In genomic region chr16:8667814-8668213, GRCm38 (mm10) we compare ENCODE assay signal across 10 mouse cellular contexts. TPM values are rescaled to one million over a fixed set of nuclear protein-coding genes. Genes with fewer than 3 reads are reported as not detected.
DNase-seq lines count a peak whose midpoint lies in the region; ATAC-seq and TF ChIP-seq lines count a peak whose summit lies in the region.
"Had no signal": no experiment of that assay in that cellular context is flagged by ENCODE, and none has a peak within 500 bp of the region (broad histone marks: within the 10 kb centered on the region; RNA-seq: fewer than 3 reads in every experiment).

No protein-coding gene starts in this region.

- no peak for ATAC-seq in hindbrain, embryonic 16.5 days
- no peak for ATAC-seq in heart, embryonic 11.5 days (replicated peaks; ENCODE audit: insufficient number of reproducible peaks, low FRiP score, low TSS enrichment)
- no peak for ATAC-seq in liver, embryonic 15.5 days (ENCODE audit: insufficient read depth)

- H3K27ac ChIP-seq in hindbrain, embryonic 10.5 days = peak overlapping the region; percentile 59
- H3K27ac ChIP-seq in hindbrain, embryonic 16.5 days (ENCODE audit: low read depth, low read length) = no peak overlapping the region
- H3K27ac ChIP-seq in heart, embryonic 11.5 days (ENCODE audit: low read depth, low read length) = 0 out of 2 replicates have a peak overlapping the region, but pooled peaks have one; percentile 17
- peak overlapping the region; percentile 38; the same call in 1 of the 2 replicates for H3K27ac ChIP-seq in liver, embryonic 15.5 days (replicated peaks)

- no peak for TF ChIP-seq CTCF in E14TG2a.4 (conservative IDR thresholded peaks at IDR 0.05; ENCODE audit: low read length)

- H3K4me3 ChIP-seq in hindbrain, embryonic 10.5 days = peak overlapping the region; percentile 13; the same call in 1 of the 2 replicates
- no peak overlapping the region for H3K4me3 ChIP-seq in hindbrain, embryonic 16.5 days (ENCODE audit: low read length)
- H3K4me3 ChIP-seq in E14TG2a.4 (replicated peaks; ENCODE audit: low read length) = peak overlapping the region; percentile 54
- no peak overlapping the region for H3K4me3 ChIP-seq in heart, embryonic 11.5 days (ENCODE audit: low read depth, low read length)
- H3K4me3 ChIP-seq in liver, embryonic 15.5 days (replicated peaks) = peak overlapping the region; percentile 7; the same call in 1 of the 2 replicates

- H3K4me1 ChIP-seq in hindbrain, embryonic 10.5 days (replicated peaks) = peaks cover 76% of the 10 kb centered on the region
- H3K4me1 ChIP-seq in hindbrain, embryonic 16.5 days (ENCODE audit: control insufficient read depth, insufficient read depth, low read depth, low read length) = peaks cover 43% of the 10 kb centered on the region
- peaks cover 89% of the 10 kb centered on the region for H3K4me1 ChIP-seq in E14TG2a.4 (replicated peaks; ENCODE audit: low read depth, low read length)
- peaks cover 55% of the 10 kb centered on the region for H3K4me1 ChIP-seq in heart, embryonic 11.5 days (ENCODE audit: control insufficient read depth, insufficient read depth, low read length)
- H3K4me1 ChIP-seq in liver, embryonic 15.5 days (replicated peaks) = peaks cover 93% of the 10 kb centered on the region

- WGBS in hindbrain, embryonic 10.5 days = 74% methylated on average over 4 of the region's 4 CpGs
- WGBS in hindbrain, embryonic 16.5 days = 63% methylated on average over 4 of the region's 4 CpGs
- 60% methylated on average over 4 of the region's 4 CpGs for WGBS in heart, embryonic 11.5 days (ENCODE audit: insufficient replicate concordance)
- 54% methylated on average over 4 of the region's 4 CpGs for WGBS in liver, embryonic 15.5 days (ENCODE audit: insufficient replicate concordance)

- DNase-seq in hindbrain, embryonic 10.5 days (ENCODE audit: low spot score) = no peak
- no peak for DNase-seq in yolk sac, embryonic 10.5 days (ENCODE audit: low spot score)
- no peak for DNase-seq in right cerebral cortex, adult 18-20 months
- DNase-seq in right cerebral cortex, postnatal 25 days = no peak
- DNase-seq: kidney, postnatal 14 days; spleen, adult 18-20 months had no signal

- no peak overlapping the region for H3K4me2 ChIP-seq in hindbrain, embryonic 16.5 days (ENCODE audit: low read length)
- H3K4me2 ChIP-seq in heart, embryonic 11.5 days = peak overlapping the region; percentile 17; the same call in 1 of the 2 replicates
- H3K4me2 ChIP-seq in liver, embryonic 15.5 days = peak overlapping the region; percentile 32

- peaks cover 63% of the 10 kb centered on the region for H3K36me3 ChIP-seq in hindbrain, embryonic 10.5 days
- peaks cover under 1% of the 10 kb centered on the region; the same call in 1 of the 2 replicates for H3K36me3 ChIP-seq in hindbrain, embryonic 16.5 days (ENCODE audit: control insufficient read depth, insufficient read depth, low read length)
- H3K36me3 ChIP-seq in E14TG2a.4 (ENCODE audit: insufficient read depth, low read length) = peaks cover 47% of the 10 kb centered on the region
- H3K36me3 ChIP-seq in heart, embryonic 11.5 days (ENCODE audit: control insufficient read depth, insufficient read depth, low read length) = no peaks in the 10 kb centered on the region
- peaks cover 68% of the 10 kb centered on the region for H3K36me3 ChIP-seq in liver, embryonic 15.5 days (replicated peaks)

- H3K9ac ChIP-seq in hindbrain, embryonic 16.5 days (ENCODE audit: low read depth, low read length) = no peak overlapping the region
- H3K9ac ChIP-seq in heart, embryonic 11.5 days (ENCODE audit: low read depth, low read length) = no peak overlapping the region
- no peak overlapping the region for H3K9ac ChIP-seq in liver, embryonic 15.5 days

- H3K27me3 ChIP-seq in hindbrain, embryonic 10.5 days (ENCODE audit: insufficient read depth, poor library complexity, severe bottlenecking) = peaks cover 4% of the 10 kb centered on the region
- H3K27me3 ChIP-seq in hindbrain, embryonic 16.5 days (replicated peaks; ENCODE audit: control insufficient read depth, insufficient read depth, low read length) = no peaks in the 10 kb centered on the region
- H3K27me3 ChIP-seq in E14TG2a.4 (ENCODE audit: insufficient read depth, low read length) = peaks cover 6% of the 10 kb centered on the region
- H3K27me3 ChIP-seq in heart, embryonic 11.5 days (ENCODE audit: control insufficient read depth, insufficient read depth, low read length) = no peaks in the 10 kb centered on the region
- no peaks in the 10 kb centered on the region for H3K27me3 ChIP-seq in liver, embryonic 15.5 days

- H3K9me3 ChIP-seq in hindbrain, embryonic 10.5 days = no peaks in the 10 kb centered on the region
- no peaks in the 10 kb centered on the region for H3K9me3 ChIP-seq in hindbrain, embryonic 16.5 days (ENCODE audit: control insufficient read depth, low read length)
- H3K9me3 ChIP-seq in E14TG2a.4 (ENCODE audit: low read length) = no peaks in the 10 kb centered on the region
- H3K9me3 ChIP-seq in heart, embryonic 11.5 days (replicated peaks; ENCODE audit: control insufficient read depth, low read length) = no peaks in the 10 kb centered on the region
- no peaks in the 10 kb centered on the region for H3K9me3 ChIP-seq in liver, embryonic 15.5 days (replicated peaks)

RNA-seq across cellular contexts. Expression of gene Carhsp1, which starts 4.1 kb away (rescaled TPM):
- 187 and 235 TPM in 2 replicates for polyA plus RNA-seq in hindbrain, embryonic 10.5 days (2016; fragmentation: Nextera tagmentation; extraction: Ambion mirVana)
- polyA plus RNA-seq in hindbrain, embryonic 16.5 days (2015; fragmentation: Nextera tagmentation; extraction: Ambion mirVana) = 148 and 167 TPM in 2 replicates
- polyA plus RNA-seq in heart, embryonic 11.5 days (2014; fragmentation: Nextera tagmentation; extraction: Ambion mirVana) = 39.1 and 42.4 TPM in 2 replicates
- polyA plus RNA-seq in liver, embryonic 15.5 days (2015; fragmentation: Nextera tagmentation; extraction: Ambion mirVana) = 85.9 and 94.7 TPM in 2 replicates

RNA-seq across cellular contexts. Expression of gene Gm5767, which starts 12.8 kb away (rescaled TPM):
- not detected in 2 replicates for polyA plus RNA-seq in hindbrain, embryonic 10.5 days (2016; fragmentation: Nextera tagmentation; extraction: Ambion mirVana)
- not detected in 2 replicates for polyA plus RNA-seq in hindbrain, embryonic 16.5 days (2015; fragmentation: Nextera tagmentation; extraction: Ambion mirVana)
- polyA plus RNA-seq in heart, embryonic 11.5 days (2014; fragmentation: Nextera tagmentation; extraction: Ambion mirVana) = not detected in 2 replicates
- polyA plus RNA-seq in liver, embryonic 15.5 days (2015; fragmentation: Nextera tagmentation; extraction: Ambion mirVana) = 0.24 TPM in 1 of 2 replicates, not detected in the other

RNA-seq across cellular contexts. Expression of gene Tmem186, which starts 30.3 kb away (rescaled TPM):
- 22.8 and 23.8 TPM in 2 replicates for polyA plus RNA-seq in hindbrain, embryonic 10.5 days (2016; fragmentation: Nextera tagmentation; extraction: Ambion mirVana)
- 22.5 and 23.1 TPM in 2 replicates for polyA plus RNA-seq in hindbrain, embryonic 16.5 days (2015; fragmentation: Nextera tagmentation; extraction: Ambion mirVana)
- polyA plus RNA-seq in heart, embryonic 11.5 days (2014; fragmentation: Nextera tagmentation; extraction: Ambion mirVana) = 10.5 and 16.3 TPM in 2 replicates
- 8.9 and 9.8 TPM in 2 replicates for polyA plus RNA-seq in liver, embryonic 15.5 days (2015; fragmentation: Nextera tagmentation; extraction: Ambion mirVana)

RNA-seq across cellular contexts. Expression of gene Pmm2, which starts 30.3 kb away (rescaled TPM):
- 45.3 and 48.9 TPM in 2 replicates for polyA plus RNA-seq in hindbrain, embryonic 10.5 days (2016; fragmentation: Nextera tagmentation; extraction: Ambion mirVana)
- 33.1 and 37.0 TPM in 2 replicates for polyA plus RNA-seq in hindbrain, embryonic 16.5 days (2015; fragmentation: Nextera tagmentation; extraction: Ambion mirVana)
- polyA plus RNA-seq in heart, embryonic 11.5 days (2014; fragmentation: Nextera tagmentation; extraction: Ambion mirVana) = 38.5 and 40.3 TPM in 2 replicates
- polyA plus RNA-seq in liver, embryonic 15.5 days (2015; fragmentation: Nextera tagmentation; extraction: Ambion mirVana) = 30.4 and 31.5 TPM in 2 replicates

Comparison
In these comparisons a context has a peak if more than half of its experiments do, and no peak if none do; other contexts are left out.
1. H3K4me3 ChIP-seq: peak in hindbrain, embryonic 10.5 days (single experiment), E14TG2a.4 (single experiment) and liver, embryonic 15.5 days (single experiment); none in hindbrain, embryonic 16.5 days (single experiment) and heart, embryonic 11.5 days (single experiment).